Comparison of ENCODE assay signal across 22 mouse cellular contexts in genomic region chr6:93076681-93077080, GRCm38 (mm10).
A peak's percentile ranks its signal among the peaks of the same experiment; 100 is the strongest.
DNase-seq lines count a peak whose midpoint lies in the region; ATAC-seq and TF ChIP-seq lines count a peak whose summit lies in the region.
"Had no signal": no experiment of that assay in that cellular context is flagged by ENCODE, and none has a peak within 500 bp of the region (broad histone marks: within the 10 kb centered on the region; RNA-seq: fewer than 3 reads in every experiment).

No protein-coding gene starts in this region.

- no peak overlapping the region for H3K4me3 ChIP-seq in lung, postnatal 0 days (ENCODE audit: low read depth, low read length)

- H3K9ac ChIP-seq in lung, postnatal 0 days (replicated peaks; ENCODE audit: low read depth), result no peak overlapping the region

- TF ChIP-seq EP300 in lung, postnatal 0 days (IDR thresholded peaks at IDR 0.05), result no peak

- 67% methylated on average over 1 of the region's 1 CpGs for WGBS in lung, postnatal 0 days

- no peaks in the 10 kb centered on the region for H3K27me3 ChIP-seq in lung, postnatal 0 days (replicated peaks; ENCODE audit: insufficient read depth, low read length)
- H3K27me3 ChIP-seq: CH12.LX, Patski had no signal

- peak; percentile 65 for DNase-seq in heart, adult 11 months
- DNase-seq in heart, adult 9 months (ENCODE audit: low spot score in 2 of 2), result no peak
- peak; percentile 61 for DNase-seq in lung, postnatal 0 days (ENCODE audit: low spot score)
- DNase-seq in lung, postnatal 10 days, result no peak
- DNase-seq in Muller cell, postnatal 12 days (ENCODE audit: inconsistent ontology term), result peak; percentile 25
- peak; percentile 58 for DNase-seq in adipocyte (ENCODE audit: low spot score)
- DNase-seq in spleen, postnatal 14 days (ENCODE audit: low spot score in 2 of 2), result no peak
- no peak for DNase-seq in layer of hippocampus, postnatal 36 days
- DNase-seq: adrenal gland, adult 8-10 months; adrenal gland, postnatal 14 days; adrenal gland, postnatal 25 days; adrenal gland, postnatal 36 days; B cell, adult 2 months; cerebellum, adult 11 months; cerebellum, adult 11-12 months; cerebellum, adult 18-20 months; cerebellum, adult 2 months had no signal

- peak; percentile 38 for ATAC-seq in lung, postnatal 0 days
- ATAC-seq: activated CD4-positive, CD25-positive, alpha-beta regulatory T cell, adult 4 months; CD4-positive, CD25-positive, alpha-beta regulatory T cell, adult 4 months; Patski had no signal

- no peaks in the 10 kb centered on the region for H3K4me1 ChIP-seq in lung, postnatal 0 days (ENCODE audit: insufficient read depth, low read depth, low read length)

- H3K4me2 ChIP-seq in lung, postnatal 0 days (replicated peaks; ENCODE audit: low read depth, low read length), result no peak overlapping the region

- no peak for TF ChIP-seq CTCF in lung, postnatal 0 days (IDR thresholded peaks at IDR 0.05)

- H3K9me3 ChIP-seq in lung, postnatal 0 days (ENCODE audit: low read length), result no peaks in the 10 kb centered on the region

- no peaks in the 10 kb centered on the region for H3K36me3 ChIP-seq in lung, postnatal 0 days (ENCODE audit: insufficient read depth, low read length)
- H3K36me3 ChIP-seq: G1E had no signal

- no peak overlapping the region for H3K27ac ChIP-seq in lung, postnatal 0 days (ENCODE audit: low read length)

Comparison
In these comparisons a context has a peak if more than half of its experiments do, and no peak if none do; other contexts are left out.
1. DNase-seq: peak in heart, adult 11 months (single experiment), lung, postnatal 0 days (single experiment), Muller cell, postnatal 12 days (single experiment) and adipocyte (single experiment); none in heart, adult 9 months (0 of 2), lung, postnatal 10 days (single experiment), spleen, postnatal 14 days (0 of 2) and layer of hippocampus, postnatal 36 days (0 of 2).